Mouse (Mus musculus): ENCODE measurements around the gene Cpt1a.

- TF ChIP-seq POLR2A (IDR thresholded peaks at IDR 0.05; ENCODE audit: insufficient read depth, low read depth, low read length) (no peak), CTCF (IDR thresholded peaks at IDR 0.05; ENCODE audit: insufficient read depth, low read depth, low read length) (no peak)
Measured at GRCm38 (mm10) chr19:3275744-3276365, 46.3 kb upstream of the Cpt1a start.

Measured in olfactory bulb, adult 2 months (tissue).